Mouse (Mus musculus) heart, postnatal 0 days (tissue): ENCODE measurements around the gene Erf.

ENCODE experiments used
- CTCF ChIP-seq: IDR thresholded peaks from 2 replicates; pipeline ENCODE4 v1.5.1; 2016; ENCODE audit warnings: antibody characterized with exemption, control low read depth, low read depth
- EP300 ChIP-seq: IDR thresholded peaks from 2 replicates; pipeline ENCODE4 v1.6.1; 2016; ENCODE audit warnings: antibody characterized with exemption, low read depth

- TF ChIP-seq EP300, result no peak
- no peak for TF ChIP-seq CTCF
Measured at GRCm38 (mm10) chr7:25214172-25214571, 36.4 kb downstream of the Erf start.
